In the genomic region with DNA sequence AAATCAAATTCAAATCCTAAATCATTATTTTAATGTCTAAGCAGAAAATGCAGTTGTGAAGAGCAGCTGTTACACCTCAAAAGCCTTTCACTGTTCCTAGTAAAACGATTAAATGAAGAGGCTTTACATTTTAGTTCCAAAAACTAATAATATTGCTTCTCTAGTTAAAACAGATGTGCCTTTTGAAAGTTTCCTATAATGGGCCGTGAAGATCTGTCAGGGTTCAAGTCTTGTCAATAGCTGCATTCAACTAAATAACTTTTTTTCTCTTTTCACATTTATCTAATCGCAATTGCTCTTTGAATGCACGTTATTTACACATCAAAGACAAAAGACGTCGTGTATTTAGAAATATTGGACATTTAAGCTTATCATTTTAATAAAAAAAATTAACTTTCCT, we compare ENCODE assay signal across 8 mouse cellular contexts. TPM values are rescaled to one million over a fixed set of nuclear protein-coding genes. Genes with fewer than 3 reads are reported as not detected.
DNase-seq lines count a peak whose midpoint lies in the region; ATAC-seq and TF ChIP-seq lines count a peak whose summit lies in the region.

No protein-coding gene starts in this region.

- ATAC-seq in lung, embryonic 14.5 days (ENCODE audit: insufficient read depth): no peak
- ATAC-seq in neural tube, embryonic 12.5 days (ENCODE audit: low FRiP score, low read depth): no peak

- peak overlapping the region; percentile 89 for H3K4me3 ChIP-seq in lung, embryonic 14.5 days (ENCODE audit: low read depth, low read length)
- peak overlapping the region; percentile 88 for H3K4me3 ChIP-seq in forebrain, embryonic 10.5 days
- peak overlapping the region; percentile 82 for H3K4me3 ChIP-seq in limb, embryonic 10.5 days
- H3K4me3 ChIP-seq in neural tube, embryonic 12.5 days: no peak overlapping the region

- DNase-seq in lung, embryonic 14.5 days: peak; percentile 50
- no peak for DNase-seq in lung, postnatal 36 days
- no peak for DNase-seq in forebrain, embryonic 10.5 days (ENCODE audit: extremely low spot score, low spot score)
- no peak for DNase-seq in limb, embryonic 10.5 days (ENCODE audit: low spot score)
- no peak for DNase-seq in right cerebral cortex, postnatal 14 days
- DNase-seq in gastrocnemius, postnatal 10 days: no peak
- DNase-seq in frontal cortex, postnatal 25 days (ENCODE audit: low spot score in 2 of 2): no peak

- WGBS in lung, embryonic 14.5 days: 12% methylated on average over 6 of the region's 6 CpGs
- WGBS in forebrain, embryonic 10.5 days: 21% methylated on average over 6 of the region's 6 CpGs
- WGBS in limb, embryonic 10.5 days: 36% methylated on average over 6 of the region's 6 CpGs
- WGBS in neural tube, embryonic 12.5 days: 11% methylated on average over 6 of the region's 6 CpGs

- H3K9me3 ChIP-seq in lung, embryonic 14.5 days (ENCODE audit: low read depth, low read length): no peaks in the 10 kb centered on the region
- no peaks in the 10 kb centered on the region for H3K9me3 ChIP-seq in forebrain, embryonic 10.5 days
- H3K9me3 ChIP-seq in limb, embryonic 10.5 days (replicated peaks): no peaks in the 10 kb centered on the region
- no peaks in the 10 kb centered on the region for H3K9me3 ChIP-seq in neural tube, embryonic 12.5 days

- TF ChIP-seq CTCF in lung, embryonic 14.5 days (IDR thresholded peaks at IDR 0.05; ENCODE audit: low read depth): no peak

- H3K4me1 ChIP-seq in lung, embryonic 14.5 days (ENCODE audit: insufficient read depth): peaks cover 5% of the 10 kb centered on the region
- H3K4me1 ChIP-seq in forebrain, embryonic 10.5 days: peaks cover 30% of the 10 kb centered on the region
- H3K4me1 ChIP-seq in limb, embryonic 10.5 days: peaks cover 17% of the 10 kb centered on the region
- H3K4me1 ChIP-seq in neural tube, embryonic 12.5 days: peaks cover 3% of the 10 kb centered on the region; the same call in 1 of the 2 replicates

- peak overlapping the region; percentile 67 for H3K4me2 ChIP-seq in lung, embryonic 14.5 days
- peak overlapping the region; percentile 60 for H3K4me2 ChIP-seq in neural tube, embryonic 12.5 days (replicated peaks)

- no peaks in the 10 kb centered on the region for H3K36me3 ChIP-seq in lung, embryonic 14.5 days (ENCODE audit: insufficient read depth)
- no peaks in the 10 kb centered on the region for H3K36me3 ChIP-seq in forebrain, embryonic 10.5 days (replicated peaks)
- no peaks in the 10 kb centered on the region for H3K36me3 ChIP-seq in limb, embryonic 10.5 days
- H3K36me3 ChIP-seq in neural tube, embryonic 12.5 days: no peaks in the 10 kb centered on the region

- no peaks in the 10 kb centered on the region for H3K27me3 ChIP-seq in lung, embryonic 14.5 days (ENCODE audit: insufficient read depth, low read length)
- H3K27me3 ChIP-seq in forebrain, embryonic 10.5 days (ENCODE audit: poor library complexity, severe bottlenecking): no peaks in the 10 kb centered on the region
- no peaks in the 10 kb centered on the region for H3K27me3 ChIP-seq in limb, embryonic 10.5 days (ENCODE audit: low read depth, poor library complexity, severe bottlenecking)
- no peaks in the 10 kb centered on the region for H3K27me3 ChIP-seq in neural tube, embryonic 12.5 days (replicated peaks)

- peak overlapping the region; percentile 100 for H3K27ac ChIP-seq in lung, embryonic 14.5 days (ENCODE audit: low read depth)
- peak overlapping the region; percentile 100 for H3K27ac ChIP-seq in forebrain, embryonic 10.5 days
- H3K27ac ChIP-seq in limb, embryonic 10.5 days: peak overlapping the region; percentile 100
- no peak overlapping the region for H3K27ac ChIP-seq in neural tube, embryonic 12.5 days

- peak overlapping the region; percentile 100 for H3K9ac ChIP-seq in lung, embryonic 14.5 days
- peak overlapping the region; percentile 98; the same call in 1 of the 2 replicates for H3K9ac ChIP-seq in neural tube, embryonic 12.5 days

RNA-seq across cellular contexts. Expression of a gene that starts 1.0 kb away (rescaled TPM):
- 1.3 and 1.6 TPM in 2 replicates for polyA plus RNA-seq in lung, embryonic 14.5 days (2014; fragmentation: Nextera tagmentation; extraction: Ambion mirVana)
- 1.7 and 1.9 TPM in 2 replicates for polyA plus RNA-seq in forebrain, embryonic 10.5 days (2016; fragmentation: Nextera tagmentation; extraction: Ambion mirVana)
- polyA plus RNA-seq in limb, embryonic 10.5 days (2016; fragmentation: Nextera tagmentation; extraction: Ambion mirVana): 1.1 and 2.2 TPM in 2 replicates
- polyA plus RNA-seq in neural tube, embryonic 12.5 days (2016; fragmentation: Nextera tagmentation; extraction: Ambion mirVana): 3.2 and 3.8 TPM in 2 replicates
- 1 to 10 TPM; 8.3 to 8.9 TPM for total RNA-seq in gastrocnemius, postnatal 10 days (2021)

RNA-seq across cellular contexts. Expression of a gene that starts 1.3 kb away (rescaled TPM):
- polyA plus RNA-seq in lung, embryonic 14.5 days (2014; fragmentation: Nextera tagmentation; extraction: Ambion mirVana): 15.8 and 16.7 TPM in 2 replicates
- 15.3 and 16.3 TPM in 2 replicates for polyA plus RNA-seq in forebrain, embryonic 10.5 days (2016; fragmentation: Nextera tagmentation; extraction: Ambion mirVana)
- polyA plus RNA-seq in limb, embryonic 10.5 days (2016; fragmentation: Nextera tagmentation; extraction: Ambion mirVana): 14.3 and 21.7 TPM in 2 replicates
- 30.2 and 30.6 TPM in 2 replicates for polyA plus RNA-seq in neural tube, embryonic 12.5 days (2016; fragmentation: Nextera tagmentation; extraction: Ambion mirVana)
- 10 to 100 TPM; 11.2 to 15.6 TPM for total RNA-seq in gastrocnemius, postnatal 10 days (2021)

RNA-seq across cellular contexts. Expression of a gene that starts 22.4 kb away (rescaled TPM):
- polyA plus RNA-seq in lung, embryonic 14.5 days (2014; fragmentation: Nextera tagmentation; extraction: Ambion mirVana): 7.9 and 8.2 TPM in 2 replicates
- polyA plus RNA-seq in forebrain, embryonic 10.5 days (2016; fragmentation: Nextera tagmentation; extraction: Ambion mirVana): 10.3 and 10.6 TPM in 2 replicates
- 8.8 and 9.4 TPM in 2 replicates for polyA plus RNA-seq in limb, embryonic 10.5 days (2016; fragmentation: Nextera tagmentation; extraction: Ambion mirVana)
- polyA plus RNA-seq in neural tube, embryonic 12.5 days (2016; fragmentation: Nextera tagmentation; extraction: Ambion mirVana): 8.2 and 10.8 TPM in 2 replicates
- 1 to 10 TPM; 5.7 to 5.9 TPM for total RNA-seq in gastrocnemius, postnatal 10 days (2021)
